Mouse (Mus musculus) right cerebral cortex, postnatal 36 days (tissue): Measurements from ENCODE around the gene Gm4836.
"Not testable (repeated sequence)": the region's sequence is repeated elsewhere in the genome, so short reads cannot be mapped to it uniquely, and the experiment has no call there.

Source experiments
- DNase-seq, 2 experiments: peaks; one replicate each; pipeline ENCODE4 v3.0.0; 2022; ENCODE audit warnings: low spot score in 2 of 2, mixed read lengths in 1 of 2

The Gm4836 gene

DNA sequence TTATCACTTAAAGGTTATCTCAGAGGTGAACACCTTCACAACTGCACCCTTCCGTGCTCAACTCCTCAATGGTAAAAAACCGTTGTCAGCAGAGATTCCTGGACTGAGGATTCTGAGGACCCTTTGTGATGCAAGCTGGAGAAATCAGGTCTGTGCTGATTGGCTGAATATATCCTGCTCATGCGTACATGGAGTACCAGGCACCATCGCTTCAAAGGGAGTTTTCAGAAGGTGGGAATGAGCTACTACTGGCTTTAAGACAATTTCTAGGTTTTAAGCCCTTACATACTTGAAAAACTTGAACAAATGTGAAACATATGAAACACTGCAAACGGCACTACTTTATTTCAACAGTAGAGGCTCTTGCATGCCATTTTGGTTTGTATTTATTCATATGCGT is at the start of gene Gm4836:
Gene Gm4836, minus strand, starts transcription at position 101 of the 400 bp plus-strand sequence.
- not testable (repeated sequence) for DNase-seq
